Mouse (Mus musculus): ENCODE data around the gene Frmd5. TPM values are rescaled to one million over a fixed set of nuclear protein-coding genes. Genes with fewer than 3 reads are reported as not detected.
A peak's percentile ranks its signal among the peaks of the same experiment; 100 is the strongest.
"Not testable (repeated sequence)": the region's sequence is repeated elsewhere in the genome, so short reads cannot be mapped to it uniquely, and the experiment has no call there.

Frmd5 gene
- total RNA-seq (2022), result 100 to 1,000 TPM in 3 of 4 experiments, 10 to 100 TPM in 1; 86.6 to 189 (median 156) TPM

GRCm38 (mm10) chr2:121806959-121807653 lies at the start of gene Frmd5:
Frmd5 (minus strand) TSS chr2:121807087.
- DNase-seq (ENCODE audit: low spot score), result peak; percentile 88

- no peak for DNase-seq (ENCODE audit: low spot score)
Observed at GRCm38 (mm10) chr2:121853974-121854373, 47.1 kb upstream of the Frmd5 start.

GRCm38 (mm10) chr2:121852045-121852444 lies 45.2 kb upstream of the Frmd5 start:
- DNase-seq (ENCODE audit: low spot score), result no peak

- DNase-seq (ENCODE audit: low spot score), result no peak
Observed at GRCm38 (mm10) chr2:121846050-121846449, 39.2 kb upstream of the Frmd5 start.

GRCm38 (mm10) chr2:121842249-121842648 lies 35.4 kb upstream of the Frmd5 start:
- DNase-seq (ENCODE audit: low spot score), result no peak

- no peak for DNase-seq (ENCODE audit: low spot score)
Observed at GRCm38 (mm10) chr2:121841453-121841852, 34.6 kb upstream of the Frmd5 start.

GRCm38 (mm10) chr2:121834926-121835325 lies 28.0 kb upstream of the Frmd5 start:
- no peak for DNase-seq (ENCODE audit: low spot score)

- peak; percentile 49 for DNase-seq (ENCODE audit: low spot score)
Observed at GRCm38 (mm10) chr2:121832484-121832894, 25.6 kb upstream of the Frmd5 start.

GRCm38 (mm10) chr2:121828411-121828810 lies 21.5 kb upstream of the Frmd5 start:
- DNase-seq (ENCODE audit: low spot score), result no peak

- no peak for DNase-seq (ENCODE audit: low spot score)
Observed at GRCm38 (mm10) chr2:121826189-121826588, 19.3 kb upstream of the Frmd5 start.

GRCm38 (mm10) chr2:121824653-121825052 lies 17.8 kb upstream of the Frmd5 start:
- no peak for DNase-seq (ENCODE audit: low spot score)

- DNase-seq (ENCODE audit: low spot score), result no peak
Observed at GRCm38 (mm10) chr2:121821787-121822186, 14.9 kb upstream of the Frmd5 start.

- not testable (repeated sequence) for DNase-seq (ENCODE audit: low spot score)
Observed at GRCm38 (mm10) chr2:121810876-121811275, 4.0 kb upstream of the Frmd5 start.

- no peak for DNase-seq (ENCODE audit: low spot score)
Observed at GRCm38 (mm10) chr2:121809126-121809525, 2.2 kb upstream of the Frmd5 start.

- DNase-seq (ENCODE audit: low spot score), result no peak
Observed at GRCm38 (mm10) chr2:121806171-121806943, 530 bp downstream of the Frmd5 start.

- DNase-seq (ENCODE audit: low spot score), result no peak
Observed at GRCm38 (mm10) chr2:121799051-121799450, 7.8 kb downstream of the Frmd5 start.

GRCm38 (mm10) chr2:121795995-121796394 lies 10.9 kb downstream of the Frmd5 start:
- DNase-seq (ENCODE audit: low spot score), result no peak

GRCm38 (mm10) chr2:121789777-121790176 lies 17.1 kb downstream of the Frmd5 start:
- no peak for DNase-seq (ENCODE audit: low spot score)

GRCm38 (mm10) chr2:121788415-121788814 lies 18.5 kb downstream of the Frmd5 start:
- no peak for DNase-seq (ENCODE audit: low spot score)

GRCm38 (mm10) chr2:121787767-121788166 lies 19.1 kb downstream of the Frmd5 start:
- no peak for DNase-seq (ENCODE audit: low spot score)

GRCm38 (mm10) chr2:121787271-121787670 lies 19.6 kb downstream of the Frmd5 start:
- no peak for DNase-seq (ENCODE audit: low spot score)

GRCm38 (mm10) chr2:121776219-121776618 lies 30.7 kb downstream of the Frmd5 start:
- DNase-seq (ENCODE audit: low spot score), result no peak

- DNase-seq (ENCODE audit: low spot score), result no peak
Observed at GRCm38 (mm10) chr2:121764851-121765250, 42.0 kb downstream of the Frmd5 start.

Data from heart, adult 8-10 months (tissue).